In genomic region chr4:82101837-82102236, GRCm38 (mm10) we compare ENCODE assay signal across 15 mouse cellular contexts.
"Had no signal": no experiment of that assay in that cellular context is flagged by ENCODE, and none has a peak within 500 bp of the region (broad histone marks: within the 10 kb centered on the region; RNA-seq: fewer than 3 reads in every experiment).

No protein-coding gene starts in this region.

- H3K4me2 ChIP-seq: neural tube, embryonic 13.5 days; neural tube, embryonic 15.5 days; stomach, embryonic 15.5 days had no signal

- DNase-seq: retina, postnatal 1 day; right cerebral cortex, adult 18-20 months; right cerebral cortex, postnatal 14 days; right cerebral cortex, postnatal 25 days; right cerebral cortex, postnatal 4 days; spleen, adult 18-20 months; thymus, adult 18-20 months; thymus, adult 2 months; thymus, postnatal 14 days; thymus, postnatal 25 days; thymus, postnatal 36 days; thymus, postnatal 4 days had no signal

- H3K27me3 ChIP-seq: neural tube, embryonic 13.5 days; neural tube, embryonic 15.5 days; stomach, embryonic 15.5 days had no signal

- H3K4me3 ChIP-seq: neural tube, embryonic 13.5 days; neural tube, embryonic 15.5 days; stomach, embryonic 15.5 days had no signal

- H3K36me3 ChIP-seq: neural tube, embryonic 13.5 days; neural tube, embryonic 15.5 days; stomach, embryonic 15.5 days had no signal
